Mouse (Mus musculus) adrenal gland, postnatal 36 days (tissue): Measurements from ENCODE around the gene Cog8. TPM values are rescaled to one million over a fixed set of nuclear protein-coding genes. Genes with fewer than 3 reads are reported as not detected.
A peak's percentile ranks its signal among the peaks of the same experiment; 100 is the strongest.
"Not testable (repeated sequence)": the region's sequence is repeated elsewhere in the genome, so short reads cannot be mapped to it uniquely, and the experiment has no call there.

Source experiments
- DNase-seq, 2 experiments: peaks; one replicate each; pipeline ENCODE4 v3.0.0; 2021; ENCODE audit warnings: mixed read lengths in 1 of 2
- microRNA-seq: library from miRNA; unstranded; fragments of <30 nt; microRNA quantifications from one replicate; pipeline ENCODE4 v1.2.0, GENCODE M21; 2021
- total RNA-seq, 2 experiments: library from RNA; stranded (reverse); gene quantifications; 2 replicates each; pipeline ENCODE4 v1.2.3; 2021

The Cog8 gene
- total RNA-seq, 2 experiments from 2014 or later, result 29.3 to 40.6 TPM

DNA sequence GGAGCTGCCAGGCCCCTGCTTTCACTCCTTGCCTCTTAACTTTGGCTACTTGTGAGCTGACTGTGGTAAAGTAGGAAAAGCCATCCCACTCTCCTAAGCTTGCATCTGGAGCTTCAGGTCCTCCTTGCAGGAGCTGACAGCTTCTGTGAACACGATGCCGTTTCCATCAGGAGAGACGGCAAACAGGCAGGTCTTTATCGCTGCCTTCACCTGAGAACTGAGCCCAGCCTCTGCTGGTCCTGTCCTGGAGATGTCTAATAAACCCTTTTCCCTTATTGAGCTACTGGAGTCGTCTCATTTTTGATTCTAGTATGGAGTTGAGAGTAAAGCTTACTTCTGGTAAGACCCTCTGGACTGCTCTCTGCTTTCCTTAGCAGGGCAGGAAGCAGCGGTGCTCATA lies 11.0 kb downstream of the Cog8 start:
- no peak for DNase-seq

DNA sequence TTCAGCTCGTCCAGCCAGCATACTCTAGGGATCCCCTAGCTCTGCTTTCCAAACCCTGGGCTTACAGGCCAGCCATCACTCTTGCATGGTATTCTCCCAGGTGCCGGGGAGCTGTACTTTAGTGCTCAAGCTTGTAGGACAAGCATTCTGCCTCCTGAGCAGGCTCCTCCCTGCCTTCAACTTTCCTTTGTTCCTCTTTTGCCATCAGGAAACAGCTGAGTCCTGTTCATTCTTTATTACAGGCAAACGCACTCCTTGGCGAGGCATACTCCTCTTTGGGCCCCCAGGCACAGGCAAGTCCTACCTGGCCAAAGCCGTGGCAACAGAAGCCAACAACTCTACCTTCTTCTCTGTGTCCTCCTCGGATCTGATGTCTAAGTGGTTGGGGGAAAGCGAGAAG lies 15.9 kb downstream of the Cog8 start:
- no peak for DNase-seq

DNA sequence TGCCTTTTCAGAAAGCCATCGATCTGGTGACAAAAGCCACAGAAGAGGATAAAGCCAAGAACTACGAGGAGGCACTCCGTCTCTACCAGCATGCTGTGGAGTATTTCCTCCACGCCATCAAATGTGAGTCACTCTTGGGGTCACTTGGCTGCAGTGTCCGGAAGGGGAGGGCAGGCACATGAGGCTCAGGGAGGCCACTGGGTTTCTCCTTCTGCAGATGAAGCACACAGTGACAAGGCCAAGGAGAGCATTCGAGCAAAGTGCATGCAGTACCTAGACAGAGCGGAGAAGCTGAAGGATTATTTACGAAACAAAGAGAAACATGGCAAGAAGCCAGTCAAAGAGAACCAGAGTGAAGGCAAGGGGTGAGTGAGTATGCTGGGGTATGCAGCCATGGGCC lies 19.9 kb downstream of the Cog8 start:
- peak; percentile 49 to 58 for DNase-seq

DNA sequence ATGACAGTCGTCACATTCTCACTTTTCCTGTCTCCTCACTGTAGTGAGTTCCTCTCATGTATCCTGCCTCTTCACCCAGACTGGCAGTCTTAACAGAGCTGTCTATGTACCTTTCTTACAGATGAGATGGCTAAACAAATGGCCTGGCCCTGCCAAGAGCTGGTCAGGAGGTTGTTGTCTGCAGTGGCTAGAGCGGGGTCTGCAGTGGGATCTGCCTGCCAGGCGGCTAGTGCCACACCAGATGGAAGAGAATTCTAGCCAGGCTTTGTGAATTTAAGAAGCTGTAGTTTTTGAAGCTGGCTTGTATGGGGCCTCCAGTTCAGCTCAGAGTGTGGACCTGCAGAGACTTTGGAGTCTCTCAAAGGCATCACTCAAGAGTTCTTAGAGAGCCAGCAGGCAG lies 20.8 kb downstream of the Cog8 start:
- no peak for DNase-seq

DNA sequence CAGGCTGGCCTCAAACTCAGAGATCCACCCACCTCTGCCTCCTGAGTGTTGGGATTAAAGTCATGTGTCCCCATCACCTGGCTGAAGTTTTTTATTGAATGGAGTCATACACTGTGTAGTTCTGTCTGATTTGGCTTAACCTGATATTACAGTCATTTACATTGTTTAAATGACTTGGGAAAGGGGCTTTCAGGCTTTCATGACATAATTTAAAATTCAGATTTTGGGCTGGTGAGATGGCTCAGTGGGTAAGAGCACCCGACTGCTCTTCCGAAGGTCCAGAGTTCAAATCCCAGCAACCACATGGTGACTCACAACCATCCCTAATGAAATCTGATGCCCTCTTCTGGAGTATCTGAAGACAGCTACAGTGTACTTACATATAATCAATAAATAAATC lies 22.9 kb downstream of the Cog8 start:
- DNase-seq, result not testable (repeated sequence)

DNA sequence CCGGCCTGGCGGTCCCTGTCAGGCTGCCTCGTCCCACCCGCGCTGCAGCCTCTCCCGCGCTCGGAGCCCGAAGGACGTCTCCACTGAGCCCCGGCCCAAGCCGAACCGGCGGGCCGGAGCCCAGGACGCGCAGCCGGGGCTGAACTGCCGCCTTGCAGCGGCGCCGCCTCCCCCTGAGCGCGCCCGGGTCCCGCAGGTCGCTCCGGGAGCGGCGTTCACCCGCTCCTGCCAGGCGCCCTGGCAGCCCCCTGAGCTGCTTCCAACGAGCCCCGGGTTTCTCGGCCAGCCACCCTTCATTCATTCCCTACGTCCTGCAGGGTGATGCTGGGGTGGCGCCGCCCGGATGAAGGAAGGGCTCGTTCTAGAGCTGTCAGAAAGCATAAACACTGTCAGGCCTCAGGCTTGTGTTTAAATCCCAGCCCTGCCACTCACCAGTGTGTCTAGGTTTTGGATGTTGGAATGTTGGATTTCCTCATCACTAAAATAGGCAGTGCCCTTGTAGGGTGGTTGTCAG lies 24.9 kb downstream of the Cog8 start:
- DNase-seq, result no peak

DNA sequence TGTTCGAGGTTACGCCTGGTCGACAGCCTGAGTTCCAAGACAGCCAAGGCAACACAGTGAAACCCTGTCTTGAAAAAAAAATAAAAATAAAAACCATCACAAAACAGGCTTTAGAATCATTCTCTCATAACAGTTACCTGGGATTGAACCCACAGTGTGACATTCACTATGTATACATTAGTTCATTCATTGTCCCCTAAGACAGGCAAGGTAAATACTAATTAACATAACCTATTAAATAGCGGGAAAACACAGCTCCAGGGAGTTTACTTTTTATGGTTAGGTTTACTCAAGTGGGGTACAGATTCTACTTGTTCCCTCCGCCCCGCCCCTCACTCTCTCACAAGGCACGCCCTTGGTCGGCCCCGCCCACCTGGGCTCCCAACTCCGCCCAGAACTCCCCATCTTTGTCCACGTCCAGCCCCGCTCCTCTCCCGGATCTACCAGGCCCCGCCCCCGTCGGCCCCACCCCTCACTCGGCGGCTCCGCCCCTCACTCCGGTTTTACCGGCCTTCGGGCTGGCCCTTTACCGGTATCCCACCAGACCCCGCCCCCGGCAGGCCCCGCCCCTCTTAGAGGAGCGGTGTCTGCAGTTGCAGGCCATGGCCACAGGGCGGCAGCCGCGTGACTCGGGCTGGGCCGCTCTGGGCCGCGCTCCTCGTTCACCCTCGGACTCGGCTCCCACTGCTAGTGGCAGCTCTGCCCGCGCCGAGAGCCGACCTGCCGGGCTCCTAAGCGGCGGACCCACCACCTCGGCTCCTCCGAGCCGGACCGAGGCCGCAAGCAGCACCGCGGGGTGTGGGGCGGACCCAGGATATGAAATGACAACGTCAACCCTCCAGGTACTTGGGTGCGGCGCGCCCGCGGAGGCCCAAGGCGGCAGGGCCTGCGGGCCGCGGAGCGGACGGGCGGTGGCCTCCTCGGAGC lies 25.6 kb downstream of the Cog8 start, which contains the start of gene Vps4a:
TSS of gene Vps4a (plus strand) at position 573 of the 927 bp plus-strand sequence.
- peak; percentile 97 to 99 for DNase-seq

DNA sequence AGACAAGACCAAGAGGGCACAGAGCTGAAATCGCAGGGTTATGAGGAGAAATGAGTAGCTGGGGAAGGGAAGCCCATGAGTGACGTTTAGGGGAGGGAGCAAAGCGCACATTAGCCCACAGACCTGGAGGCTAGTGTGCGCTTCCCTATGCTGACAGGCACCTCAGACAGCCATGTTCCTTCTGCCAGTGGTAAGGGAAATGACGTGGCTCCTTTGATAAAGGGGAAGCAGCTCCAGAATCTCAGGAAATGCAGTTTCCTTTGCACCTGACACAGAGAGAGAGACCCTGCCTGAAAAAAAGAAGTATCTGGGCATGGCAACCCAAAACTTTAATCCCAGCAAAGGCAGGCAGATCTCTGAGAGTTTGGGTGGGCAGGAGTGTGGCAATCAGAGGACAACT lies 26.4 kb downstream of the Cog8 start:
- no peak for DNase-seq

DNA sequence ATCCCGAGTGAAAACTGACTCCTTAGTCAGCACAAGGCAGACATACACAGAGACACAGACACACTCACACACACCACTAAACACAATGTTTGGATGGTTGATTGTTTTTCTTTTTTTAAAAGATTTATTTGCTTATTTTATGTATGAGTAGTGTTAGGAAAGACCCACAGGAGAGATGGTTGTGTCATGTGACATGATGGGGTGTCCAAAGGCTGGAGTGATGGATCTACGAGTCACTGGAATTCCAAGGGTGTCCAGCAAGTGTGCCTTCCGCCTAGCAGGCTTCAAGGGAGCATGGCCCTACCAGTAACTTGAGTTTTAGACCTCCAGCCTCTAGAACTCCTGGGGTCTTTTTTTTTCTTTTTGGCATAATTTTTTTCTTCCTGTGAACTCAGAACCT lies 27.2 kb downstream of the Cog8 start:
- no peak for DNase-seq

DNA sequence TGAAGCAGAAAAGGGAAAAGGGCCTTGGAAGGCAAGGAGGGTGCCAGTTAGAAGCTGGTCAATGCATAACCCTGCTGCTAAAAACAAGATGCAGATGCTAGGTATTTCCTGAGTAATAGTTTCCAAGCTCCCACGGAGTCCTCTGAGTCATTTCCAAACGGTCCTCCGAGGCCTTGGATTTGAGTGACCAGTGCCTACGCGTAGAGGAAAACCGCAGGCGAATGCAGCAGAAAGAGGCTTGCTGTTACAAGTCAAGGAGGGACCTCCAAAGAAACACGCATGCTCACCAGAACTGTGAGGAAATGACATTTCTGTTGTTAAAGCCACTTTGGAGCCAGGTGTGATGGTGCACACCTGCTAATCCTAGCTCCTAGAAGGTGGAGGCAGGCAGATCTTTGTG lies 33.0 kb downstream of the Cog8 start:
- peak; percentile 76 to 80 for DNase-seq

DNA sequence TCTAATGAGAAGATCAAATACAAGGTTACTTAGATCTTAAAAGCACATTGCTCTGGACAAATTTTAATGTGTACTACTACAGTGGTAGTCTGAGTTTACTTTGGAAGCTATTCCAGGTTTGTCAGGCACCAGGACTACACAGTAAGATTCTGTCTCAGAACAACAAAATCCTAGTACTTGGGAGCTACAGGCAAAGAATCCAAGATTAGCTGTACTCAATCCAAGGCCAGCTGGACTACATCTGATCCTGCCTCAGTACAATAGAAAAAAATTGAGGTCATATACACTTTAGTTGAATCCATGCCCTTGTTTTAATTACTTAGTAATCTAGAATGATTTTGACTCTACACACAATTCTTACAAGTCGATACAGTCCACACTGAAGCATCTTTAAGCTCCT lies 41.6 kb downstream of the Cog8 start:
- no peak for DNase-seq

DNA sequence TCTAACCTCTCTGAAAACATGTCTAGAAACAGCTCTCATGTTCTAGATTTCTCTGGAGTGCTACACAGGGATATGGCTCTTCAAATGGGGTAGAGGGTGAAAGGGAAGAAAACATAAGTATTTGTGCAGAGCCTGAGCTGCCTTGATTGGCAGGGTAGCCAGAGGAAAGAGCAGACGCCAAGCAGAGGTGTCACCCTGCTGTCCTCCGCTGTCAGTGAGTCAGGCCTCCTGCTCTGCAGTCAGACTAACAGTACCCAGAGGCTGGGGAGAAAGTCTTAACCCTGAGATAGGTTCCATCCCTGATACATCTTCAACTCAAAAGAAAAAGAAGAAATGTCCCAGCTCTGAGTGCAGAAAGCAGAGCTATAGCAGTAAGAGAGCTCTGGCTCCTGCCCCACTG lies 43.8 kb downstream of the Cog8 start:
- DNase-seq, result peak; percentile 39 to 45

DNA sequence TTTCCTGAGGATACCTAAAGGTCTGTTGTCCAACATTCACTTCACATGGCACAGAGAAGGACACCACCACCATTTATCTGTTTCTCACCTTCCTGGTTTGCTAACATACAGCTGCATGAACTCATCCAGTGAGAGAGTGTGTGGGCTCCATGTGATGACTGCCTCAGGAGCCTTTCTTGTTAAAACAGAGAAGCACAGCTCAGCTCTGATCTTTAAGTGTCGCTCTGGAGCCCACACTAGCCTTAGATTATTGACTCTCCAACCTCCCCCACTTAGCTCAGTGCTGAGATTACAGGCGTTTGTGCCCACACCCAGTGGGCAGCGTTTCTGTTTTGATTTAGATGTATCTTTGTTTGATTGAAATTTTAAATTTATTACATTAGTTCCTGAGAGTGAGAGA lies 48.7 kb downstream of the Cog8 start:
- DNase-seq, result no peak

DNA sequence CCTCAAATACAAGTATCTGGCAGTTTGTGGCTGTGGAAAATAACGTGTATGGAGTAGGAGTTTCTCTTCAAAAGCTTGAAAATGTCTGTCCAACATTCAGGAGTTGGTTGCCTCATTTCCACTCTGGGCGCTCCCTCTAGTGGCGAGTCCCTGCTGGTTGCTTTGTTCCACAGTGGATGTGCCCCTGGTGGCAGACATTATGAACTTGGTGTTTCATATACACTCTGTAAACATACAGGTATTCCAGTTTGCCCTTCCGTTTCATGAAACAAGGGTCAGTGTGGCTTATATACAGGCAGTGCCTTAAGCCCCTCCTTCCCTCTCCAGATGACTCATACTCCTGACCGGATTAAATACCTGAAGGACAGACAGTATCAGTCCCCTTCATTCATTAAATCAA lies 54.0 kb downstream of the Cog8 start:
- DNase-seq, result peak; percentile 91 to 92

DNA sequence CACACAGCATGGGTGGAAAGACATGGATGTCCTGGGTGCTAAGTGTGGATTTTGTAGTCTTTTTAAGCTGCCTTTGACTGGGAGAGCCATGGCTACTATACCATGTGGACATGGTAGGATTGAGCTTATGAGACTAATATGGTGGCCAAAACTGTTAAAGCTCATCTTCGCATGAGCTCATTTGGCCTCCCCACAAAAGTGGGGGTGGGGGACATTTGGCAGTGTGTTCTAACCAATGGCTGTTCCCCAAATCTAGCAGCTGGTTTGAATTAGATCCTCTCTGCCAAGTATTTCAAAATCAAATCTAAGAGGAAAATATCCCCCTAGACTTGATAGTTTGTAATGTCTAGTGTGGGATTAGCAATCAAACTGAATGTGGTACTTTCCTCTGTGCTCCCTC lies 57.4 kb downstream of the Cog8 start:
- DNase-seq, result peak in 1 of 2 experiments; percentile 26

DNA sequence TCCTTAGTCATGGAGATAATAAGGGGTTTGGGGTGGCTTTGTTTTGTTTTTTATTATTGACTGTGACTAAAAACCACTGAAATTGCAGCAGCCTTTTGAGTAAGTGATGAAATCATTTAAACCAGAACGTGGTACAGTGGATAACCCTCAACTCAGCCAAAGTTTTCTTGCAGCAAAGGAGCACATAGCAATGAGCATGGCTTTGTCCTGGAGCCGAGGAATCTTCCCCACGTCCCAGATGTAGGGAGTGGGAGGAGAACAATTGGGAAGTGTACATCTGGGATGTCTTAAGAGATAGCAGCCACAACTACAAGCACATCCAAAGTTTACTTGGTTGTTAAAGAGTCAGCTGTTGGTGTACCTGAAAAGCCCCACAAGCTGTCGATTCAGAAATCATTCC lies 59.1 kb downstream of the Cog8 start:
- no peak for DNase-seq

DNA sequence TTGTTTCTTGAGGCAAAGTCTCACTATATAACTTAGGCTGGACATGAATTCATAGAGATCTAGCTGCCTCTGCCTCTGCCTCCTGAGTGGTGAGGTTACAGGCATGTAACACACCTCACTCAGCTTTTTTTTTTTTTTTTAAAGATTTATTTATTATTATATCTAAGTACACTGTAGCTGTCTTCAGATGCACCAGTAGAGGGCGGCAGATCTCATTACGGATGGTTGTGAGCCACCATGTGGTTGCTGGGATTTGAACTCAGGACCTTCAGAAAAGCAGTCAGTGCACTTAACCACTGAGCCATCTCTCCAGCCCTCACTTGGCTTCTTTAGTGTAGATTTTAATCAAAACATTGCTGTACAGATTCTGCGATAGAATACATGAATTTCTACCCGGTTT lies 60.1 kb downstream of the Cog8 start:
- DNase-seq, result not testable (repeated sequence)

Small RNA genes lying within 50 kb of the gene (microRNA-seq; reads per million reads assigned to microRNA genes)
- gene Mir7075, result 1.00 reads per million

Other genes starting within 250 kb of the Cog8 start
- 1 to 10 TPM in 1 of 2 experiments, under 1 TPM in 1; 0.20 to 1.5 TPM for gene Has3, start 186.4 kb downstream of the Cog8 start, total RNA-seq
- 10 to 100 TPM; 48.7 to 50.6 TPM for gene Utp4, start 163.1 kb downstream of the Cog8 start, total RNA-seq
- gene Sntb2, start 120.9 kb downstream of the Cog8 start, total RNA-seq, result 10 to 100 TPM; 28.8 to 39.5 TPM
- gene Vps4a, start 25.5 kb downstream of the Cog8 start, total RNA-seq, result 10 to 100 TPM; 86.3 to 91.6 TPM
- 10 to 100 TPM; 50.5 to 62.1 TPM for gene Pdf, start 8.1 kb downstream of the Cog8 start, total RNA-seq
- gene Nip7, start 188 bp upstream of the Cog8 start, total RNA-seq, result 10 to 100 TPM; 47.4 to 57.5 TPM
- not detected for gene Tmed6, start 9.0 kb upstream of the Cog8 start, total RNA-seq
- 10 to 100 TPM; 23.5 to 24.5 TPM for gene Terf2, start 39.9 kb upstream of the Cog8 start, total RNA-seq
- gene Cyb5b, start 94.0 kb upstream of the Cog8 start, total RNA-seq, result 100 to 1,000 TPM; 419 to 590 TPM
- gene Nfat5, start 236.8 kb upstream of the Cog8 start, total RNA-seq, result 100 to 1,000 TPM; 127 to 137 TPM